Mouse (Mus musculus) megakaryocyte-erythroid progenitor cell, adult 5 weeks (primary cell): ENCODE data around the gene Jsrp1. TPM values are rescaled to one million over a fixed set of nuclear protein-coding genes. Genes with fewer than 3 reads are reported as not detected.

Experiments used
- polyA plus RNA-seq: library from polyadenylated mRNA; stranded (reverse); fragments of >175 nt; gene quantifications from 2 replicates; pipeline ENCODE4 v1.2.3, GENCODE M21; 2012

The Jsrp1 gene
- polyA plus RNA-seq = 0.26 and 2.1 TPM in 2 replicates

DNA sequence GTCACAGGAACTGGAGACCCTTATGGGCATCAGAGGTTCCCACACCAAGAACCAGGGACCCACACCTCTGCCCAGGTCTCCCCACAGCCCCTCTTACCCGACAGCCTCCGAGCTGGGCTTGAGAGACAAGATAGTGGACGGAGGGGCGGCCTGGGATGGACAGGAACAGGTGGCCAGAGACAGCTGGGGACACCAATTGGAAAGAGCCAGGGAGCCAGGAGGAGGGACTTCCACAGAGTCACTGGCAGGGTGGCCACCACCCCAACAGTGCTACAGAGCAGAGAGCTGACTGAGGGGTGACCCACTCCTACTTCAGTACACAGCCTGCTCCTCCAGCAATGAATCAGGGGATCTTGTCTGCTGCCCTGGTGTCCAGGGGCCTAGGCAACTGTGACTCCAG, at the start of gene Jsrp1:
Gene Jsrp1 (minus strand): TSS at position 133 of the 400 bp plus-strand sequence.

GRCm38 (mm10) chr10:80854913-80855748, 41.8 kb upstream of the Jsrp1 start, which contains the start of the genes Lsm7 and Sppl2b:
TSS of gene Lsm7 (minus strand) at chr10:80855209.
TSS of gene Sppl2b (plus strand) at chr10:80855275.

DNA sequence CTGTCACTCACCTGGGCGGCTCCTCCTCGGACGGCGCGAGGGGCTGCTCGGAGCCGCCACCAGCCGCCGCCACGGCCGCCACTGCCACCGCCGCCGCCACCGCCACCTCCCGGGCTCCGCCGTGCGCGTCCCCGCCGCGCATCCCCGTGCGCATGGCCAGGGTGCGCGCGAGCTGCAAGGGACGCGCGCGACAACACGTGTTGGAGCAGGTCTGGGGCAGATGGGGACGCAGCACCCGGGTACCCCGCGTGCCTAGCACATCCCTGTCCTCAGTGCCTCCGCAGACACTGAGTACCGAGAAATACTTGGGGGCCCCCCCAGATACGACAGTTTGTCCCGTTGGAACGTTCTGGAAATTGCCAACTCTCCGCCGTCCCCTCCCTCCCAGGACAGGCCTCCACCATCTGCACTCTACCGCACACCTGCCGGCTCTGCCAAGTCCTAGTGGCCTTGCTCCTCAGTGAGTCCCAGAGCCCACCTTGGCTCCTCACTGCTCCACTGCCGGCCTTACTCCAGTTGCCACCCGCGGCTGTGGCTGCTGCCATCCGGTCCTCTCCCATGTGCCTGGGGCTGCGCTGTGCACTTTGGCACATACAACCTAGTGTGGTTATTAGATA, 30.7 kb upstream of the Jsrp1 start, which contains the start of gene Lingo3:
Gene Lingo3 (minus strand): TSS at position 109 of the 617 bp plus-strand sequence.

DNA sequence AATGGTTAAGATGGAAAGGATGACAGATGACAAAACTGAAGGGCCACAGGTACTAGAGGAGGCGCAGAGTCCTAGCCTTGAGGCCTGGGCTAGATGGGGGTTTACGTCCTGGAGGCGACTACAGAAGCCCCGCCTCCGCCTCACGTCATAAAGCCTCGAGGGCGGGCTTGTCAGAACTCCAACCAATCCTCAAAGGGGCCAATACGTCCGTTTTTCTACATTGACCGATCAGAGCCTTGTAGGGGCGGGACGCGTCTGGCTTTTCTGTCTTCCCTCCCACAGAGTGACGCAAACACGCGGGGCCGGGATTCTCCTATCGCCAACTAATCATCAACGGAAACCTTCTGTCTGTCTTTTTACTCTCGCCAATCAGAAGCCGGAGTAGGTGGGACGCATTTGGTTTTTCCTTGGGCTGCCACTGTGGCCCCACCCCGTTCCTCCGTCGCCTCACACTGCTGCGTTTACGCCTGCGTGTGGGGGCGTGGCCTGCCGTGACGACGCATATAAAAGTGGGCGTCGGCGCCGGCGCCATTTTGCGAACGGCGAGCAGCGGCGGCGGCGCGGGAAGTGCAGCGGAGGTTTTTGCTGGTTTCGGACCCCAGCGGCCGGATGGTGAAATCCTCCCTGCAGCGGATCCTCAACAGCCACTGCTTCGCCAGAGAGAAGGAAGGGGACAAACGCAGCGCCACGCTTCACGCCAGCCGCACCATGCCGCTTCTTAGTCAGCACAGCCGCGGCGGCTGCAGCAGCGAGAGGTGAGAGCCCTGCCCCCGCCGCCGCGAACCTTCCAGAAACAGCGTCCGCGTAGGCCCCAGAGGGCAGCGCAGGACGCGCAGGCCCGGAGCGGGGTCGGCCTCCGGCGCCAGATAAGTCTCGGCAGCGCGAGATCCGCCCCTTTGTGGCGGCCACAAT, 13.1 kb upstream of the Jsrp1 start, which contains the start of gene Oaz1:
Gene Oaz1 (plus strand): TSS at position 506 of the 912 bp plus-strand sequence.

DNA sequence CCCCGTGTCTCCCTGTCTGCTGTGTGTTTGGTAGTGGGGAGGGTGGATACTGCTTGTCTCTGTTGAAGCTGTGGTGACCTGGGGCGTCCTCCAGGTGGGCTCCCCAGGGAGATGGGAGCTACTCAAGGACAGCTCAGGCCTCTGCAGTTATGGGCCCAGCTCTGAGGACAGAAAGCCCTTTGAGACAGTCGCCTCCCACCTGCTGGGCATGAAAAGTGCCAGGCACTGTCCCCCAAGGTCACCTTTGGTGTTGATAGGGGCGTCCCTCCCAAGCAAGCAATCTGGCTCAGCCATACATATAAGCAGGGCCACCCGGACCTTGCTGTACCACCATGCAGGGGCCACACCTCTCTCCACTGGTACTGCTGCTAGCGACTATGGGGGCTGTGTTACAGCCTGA, 8.4 kb downstream of the Jsrp1 start, which contains the start of gene Amh:
Gene Amh (plus strand): TSS at position 328 of the 400 bp plus-strand sequence.

GRCm38 (mm10) chr10:80798150-80799006, 14.9 kb downstream of the Jsrp1 start, which contains the start of the genes Sf3a2 and Plekhj1:
TSS of gene Sf3a2 (plus strand) at chr10:80798198.
TSS of gene Plekhj1 (minus strand) at chr10:80798626.

Other genes with a start within 250 kb of the Jsrp1 start
- gene Klf16, start 236.2 kb downstream of the Jsrp1 start, polyA plus RNA-seq = 120 and 125 TPM in 2 replicates
- 412 and 620 TPM in 2 replicates for gene Abhd17a, start 223.2 kb downstream of the Jsrp1 start, polyA plus RNA-seq
- gene Scamp4, start 210.6 kb downstream of the Jsrp1 start, polyA plus RNA-seq = 86.8 and 101 TPM in 2 replicates
- gene Adat3, start 210.6 kb downstream of the Jsrp1 start, polyA plus RNA-seq = 13.4 and 15.6 TPM in 2 replicates
- 1.1 and 1.3 TPM in 2 replicates for gene Gm49322, start 207.5 kb downstream of the Jsrp1 start, polyA plus RNA-seq
- gene Csnk1g2, start 190.7 kb downstream of the Jsrp1 start, polyA plus RNA-seq = 452 and 519 TPM in 2 replicates
- gene Btbd2, start 156.4 kb downstream of the Jsrp1 start, polyA plus RNA-seq = 133 and 134 TPM in 2 replicates
- gene Mknk2, start 135.4 kb downstream of the Jsrp1 start, polyA plus RNA-seq = 370 and 381 TPM in 2 replicates
- 37.5 and 39.8 TPM in 2 replicates for gene Mob3a, start 111.5 kb downstream of the Jsrp1 start, polyA plus RNA-seq
- 8.4 and 16.4 TPM in 2 replicates for gene Izumo4, start 111.3 kb downstream of the Jsrp1 start, polyA plus RNA-seq
- 28.2 and 36.4 TPM in 2 replicates for gene Ap3d1, start 71.2 kb downstream of the Jsrp1 start, polyA plus RNA-seq
- 125 and 175 TPM in 2 replicates for gene Dot1l, start 58.3 kb downstream of the Jsrp1 start, polyA plus RNA-seq
- gene Sf3a2, start 15.3 kb downstream of the Jsrp1 start, polyA plus RNA-seq = 664 and 723 TPM in 2 replicates
- gene Plekhj1, start 14.9 kb downstream of the Jsrp1 start, polyA plus RNA-seq = 278 and 319 TPM in 2 replicates
- 2.5 and 3.9 TPM in 2 replicates for gene Amh, start 8.3 kb downstream of the Jsrp1 start, polyA plus RNA-seq
- gene Oaz1, start 13.2 kb upstream of the Jsrp1 start, polyA plus RNA-seq = 4,386 and 4,591 TPM in 2 replicates
- 0.05 and 0.24 TPM in 2 replicates for gene Lingo3, start 30.5 kb upstream of the Jsrp1 start, polyA plus RNA-seq
- 214 and 288 TPM in 2 replicates for gene Lsm7, start 41.7 kb upstream of the Jsrp1 start, polyA plus RNA-seq
- 109 and 110 TPM in 2 replicates for gene Sppl2b, start 41.8 kb upstream of the Jsrp1 start, polyA plus RNA-seq
- gene Tmprss9, start 58.4 kb upstream of the Jsrp1 start, polyA plus RNA-seq = 0.01 and 0.02 TPM in 2 replicates
- 320 and 356 TPM in 2 replicates for gene Timm13, start 87.5 kb upstream of the Jsrp1 start, polyA plus RNA-seq
- gene Lmnb2, start 104.7 kb upstream of the Jsrp1 start, polyA plus RNA-seq = 66.5 and 79.9 TPM in 2 replicates
- gene Gadd45b, start 116.6 kb upstream of the Jsrp1 start, polyA plus RNA-seq = 115 and 126 TPM in 2 replicates
- gene Gng7, start 201.4 kb upstream of the Jsrp1 start, polyA plus RNA-seq = 0.65 and 0.67 TPM in 2 replicates
- 0.02 TPM in 1 of 2 replicates, not detected in the other for gene Diras1, start 212.2 kb upstream of the Jsrp1 start, polyA plus RNA-seq
- gene Slc39a3, start 223.9 kb upstream of the Jsrp1 start, polyA plus RNA-seq = 8.5 and 9.1 TPM in 2 replicates
- gene Sgta, start 246.7 kb upstream of the Jsrp1 start, polyA plus RNA-seq = 180 and 187 TPM in 2 replicates